Mouse (Mus musculus): ENCODE results near the gene Ddx49.

The Ddx49 gene

DNA sequence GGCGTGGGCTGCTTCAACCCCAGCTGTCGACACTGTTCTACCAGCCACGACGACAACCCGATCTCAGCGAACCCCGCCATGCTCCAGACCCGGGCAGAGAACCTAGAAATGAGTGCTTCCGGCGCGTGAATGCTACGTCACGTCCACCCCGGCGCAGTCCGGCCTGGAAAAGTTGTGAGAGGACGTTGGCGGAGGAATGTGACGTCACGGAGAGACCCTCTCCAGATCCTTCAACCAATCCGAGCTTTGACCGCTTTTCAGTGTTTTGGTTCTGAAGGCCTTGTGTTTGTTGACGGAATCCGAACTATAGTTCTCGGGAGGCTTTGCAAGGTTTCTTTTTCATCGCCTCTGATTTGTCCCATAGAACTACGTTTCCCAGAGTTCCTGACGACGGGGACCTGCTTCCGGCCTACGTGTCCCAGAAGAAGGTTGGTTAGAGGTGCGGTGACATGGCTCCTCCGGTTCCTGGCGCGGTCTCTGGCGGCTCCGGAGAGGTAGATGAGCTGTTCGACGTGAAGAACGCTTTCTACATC is at the start of gene Ddx49, which contains the start of gene Cope:
Gene Ddx49 (minus strand): TSS at position 132 of the 533 bp plus-strand sequence.
Gene Cope (plus strand): TSS at position 161 of the 533 bp plus-strand sequence.
- in situ Hi-C loops (cut with MboI, MseI), result no loop called here

DNA sequence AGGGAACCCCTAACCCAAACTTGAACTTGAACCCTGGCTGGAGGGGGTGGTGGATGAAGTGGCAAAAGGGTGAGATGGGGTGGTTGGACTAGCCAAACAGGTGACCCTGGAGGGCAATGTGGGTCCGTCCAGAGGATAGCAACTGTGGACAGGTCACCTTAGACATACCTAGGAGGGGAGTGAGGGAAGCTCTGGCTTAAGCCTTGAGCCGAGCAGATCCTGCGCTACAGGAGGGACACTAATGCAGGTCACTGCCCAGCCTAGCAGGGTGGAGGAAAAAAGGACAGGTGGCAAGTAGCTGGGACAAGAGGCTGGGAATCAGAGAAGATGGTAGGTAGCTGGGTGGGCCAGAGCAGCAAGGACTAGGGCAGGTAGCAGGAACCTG is 49.7 kb upstream of the Ddx49 start:
- in situ Hi-C loops (cut with MboI, MseI), result no loop called here

DNA sequence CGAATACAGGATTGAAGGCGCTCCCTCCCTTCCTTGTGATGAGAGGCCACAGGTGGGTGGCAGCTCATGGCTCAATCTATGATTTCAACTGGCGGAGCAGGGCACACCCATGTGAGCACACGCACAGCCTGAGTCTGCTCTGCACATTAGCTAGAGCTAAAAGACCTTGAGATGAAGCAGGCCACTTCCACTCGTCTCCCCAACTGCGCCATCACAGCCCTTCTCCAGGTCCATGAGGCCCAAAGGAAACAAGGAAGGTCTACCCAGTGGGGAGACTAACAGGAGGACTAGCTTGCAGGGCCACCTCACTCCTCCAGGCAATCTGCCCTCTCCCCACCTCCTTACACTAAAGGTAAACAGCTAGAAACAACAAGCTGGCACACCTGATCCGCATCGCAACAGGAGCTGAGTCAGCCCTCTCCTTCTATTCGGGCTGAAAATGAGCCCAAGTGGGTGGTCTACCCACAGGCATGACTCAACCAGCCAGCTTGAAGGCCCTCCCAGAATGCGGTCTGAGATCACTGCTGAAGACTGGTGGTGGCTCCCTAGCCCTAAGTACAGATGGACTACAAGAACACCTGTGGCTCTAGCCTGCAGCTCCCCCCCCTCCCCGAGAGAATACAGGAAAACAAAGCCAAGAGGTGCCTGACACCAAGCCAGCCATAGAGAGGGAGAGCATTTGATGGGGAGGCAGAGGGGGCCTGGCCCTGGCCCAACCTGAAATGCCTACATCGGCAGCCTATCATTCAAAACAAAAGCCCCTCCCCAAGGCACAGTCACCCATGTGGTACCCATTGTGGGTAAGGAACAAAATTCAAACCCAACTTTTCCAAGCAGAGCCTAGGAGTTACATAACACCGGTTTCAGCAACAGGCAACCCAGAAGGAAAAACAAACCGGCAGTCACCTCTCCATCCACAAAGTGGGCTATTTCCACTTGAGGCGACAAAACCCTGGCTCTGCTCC is 49.0 kb upstream of the Ddx49 start:
- in situ Hi-C loops (cut with MboI, MseI), result no loop called here

DNA sequence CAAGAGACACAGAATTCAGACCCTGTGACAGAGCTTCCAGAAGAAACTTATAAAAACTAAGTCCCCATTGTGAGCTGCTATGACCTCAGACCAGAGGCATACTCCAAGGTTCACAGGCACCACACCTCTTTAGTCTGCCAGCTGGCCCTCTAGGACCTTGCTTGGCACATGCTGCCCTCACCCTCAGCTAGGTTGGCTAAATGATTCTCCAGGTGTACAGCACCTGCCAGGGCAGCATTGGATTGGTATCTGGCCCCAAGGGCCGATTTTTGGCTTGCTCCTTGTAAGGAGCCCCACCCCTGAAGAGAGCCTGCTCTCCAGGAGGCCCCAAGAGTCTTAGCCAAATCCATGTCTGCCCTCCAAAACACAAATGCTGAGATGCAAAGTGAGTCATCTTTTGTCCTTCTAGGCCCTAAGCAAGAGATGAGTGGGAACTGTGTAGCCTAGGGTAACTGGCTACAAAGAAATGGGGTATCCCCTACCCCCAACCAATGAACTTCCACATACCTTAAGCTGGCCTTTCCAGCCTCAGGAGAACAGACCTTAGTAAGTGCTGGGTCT is 45.7 kb upstream of the Ddx49 start:
- in situ Hi-C loops (cut with MboI, MseI), result no loop called here

DNA sequence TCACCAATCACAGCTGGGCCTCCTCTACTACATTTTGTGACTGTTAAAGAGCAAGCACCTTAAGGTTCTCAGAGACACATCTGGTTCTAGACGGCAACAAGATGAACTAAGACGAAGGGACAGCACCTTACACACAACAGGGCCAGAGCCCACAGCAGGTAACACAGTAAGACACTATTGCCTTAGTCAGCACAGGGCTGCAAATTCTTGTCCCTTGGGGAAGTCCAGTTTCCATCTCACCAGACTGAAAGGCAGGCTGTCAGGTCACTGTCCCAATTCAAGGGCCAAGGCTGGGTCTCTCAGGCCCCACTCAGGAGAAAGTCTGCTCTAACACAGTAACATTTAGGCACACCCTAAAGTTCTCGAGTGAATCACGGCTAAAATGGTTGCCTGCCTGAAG is 45.2 kb upstream of the Ddx49 start:
- in situ Hi-C loops (cut with MboI, MseI), result no loop called here

DNA sequence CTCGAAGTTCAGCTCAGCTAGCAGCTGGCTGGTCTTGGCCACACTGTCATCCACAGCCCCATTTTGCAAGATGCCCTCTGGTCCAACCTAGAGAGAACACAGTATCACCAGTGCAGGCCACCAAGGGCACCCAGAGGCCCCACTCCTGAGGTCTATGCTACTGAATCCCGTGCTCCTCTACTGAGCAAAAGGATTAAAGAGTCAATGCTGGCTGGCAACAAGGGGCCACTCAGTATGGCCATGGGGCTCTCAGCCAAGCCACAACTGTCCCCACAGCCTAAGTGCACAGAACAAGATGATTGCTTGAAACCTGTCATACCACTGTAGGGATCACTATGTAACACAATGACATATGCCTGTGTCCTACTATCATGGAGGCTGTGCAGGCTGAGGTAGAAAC is 42.0 kb upstream of the Ddx49 start:
- in situ Hi-C loops (cut with MboI, MseI), result no loop called here

DNA sequence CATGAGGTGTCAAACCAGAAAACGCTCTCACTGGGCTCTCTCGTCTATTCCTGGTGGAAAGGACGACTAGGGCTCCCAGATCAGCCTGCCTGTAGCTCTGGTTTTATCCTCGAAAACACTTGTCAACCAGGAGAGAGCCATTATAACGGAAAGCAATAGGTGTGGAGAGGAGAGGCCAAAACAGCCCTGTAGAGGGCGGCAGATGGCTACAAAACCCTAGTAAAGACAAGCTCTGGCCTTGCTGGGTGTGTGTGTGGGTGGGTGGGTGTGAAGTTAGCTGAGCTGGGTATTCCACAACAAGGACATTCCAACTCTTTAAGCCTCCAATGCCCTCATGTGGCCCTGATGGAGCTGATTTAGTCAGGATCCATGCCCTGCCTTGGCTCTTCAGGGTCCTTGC is 41.4 kb upstream of the Ddx49 start:
- in situ Hi-C loops (cut with MboI, MseI), result no loop called here

DNA sequence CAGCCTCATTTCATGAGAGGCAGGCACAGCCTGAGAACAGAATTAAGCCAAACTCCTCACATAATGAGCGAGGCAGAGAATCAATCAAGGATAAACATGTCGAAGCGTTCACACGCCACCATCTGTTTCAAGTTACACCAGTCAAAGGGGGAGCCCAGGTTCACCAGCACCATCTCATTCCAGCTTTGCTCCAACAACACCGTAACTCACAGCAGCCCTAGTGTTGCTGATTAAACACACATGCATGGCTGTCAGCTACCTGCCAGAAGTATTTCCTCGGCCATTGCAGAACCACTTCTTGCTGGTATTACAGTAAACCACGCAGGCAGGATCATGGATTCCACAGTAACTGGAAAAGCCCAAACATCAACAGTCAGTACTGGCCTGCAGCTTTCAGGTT is 40.8 kb upstream of the Ddx49 start:
- in situ Hi-C loops (cut with MboI, MseI), result no loop called here

DNA sequence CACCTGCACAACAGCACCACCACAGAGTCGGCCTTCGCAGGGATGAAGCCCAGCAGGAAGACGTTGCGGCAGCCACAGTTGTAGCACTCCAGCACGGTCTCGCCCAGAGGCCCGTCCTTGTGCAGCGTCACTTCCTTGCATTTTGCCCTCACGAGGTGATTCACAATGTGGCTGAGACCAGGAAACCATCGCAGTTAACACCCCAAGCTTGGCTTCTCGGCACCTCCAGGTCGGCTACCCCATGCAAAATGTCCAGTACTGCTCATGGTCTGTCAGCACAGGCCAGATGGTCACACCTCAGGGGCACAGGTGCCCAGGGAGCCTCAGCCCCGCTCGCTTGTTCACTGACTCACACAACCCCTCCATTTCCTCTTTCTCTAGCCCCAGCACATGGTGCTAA is 39.7 kb upstream of the Ddx49 start:
- in situ Hi-C loops (cut with MboI, MseI), result no loop called here

DNA sequence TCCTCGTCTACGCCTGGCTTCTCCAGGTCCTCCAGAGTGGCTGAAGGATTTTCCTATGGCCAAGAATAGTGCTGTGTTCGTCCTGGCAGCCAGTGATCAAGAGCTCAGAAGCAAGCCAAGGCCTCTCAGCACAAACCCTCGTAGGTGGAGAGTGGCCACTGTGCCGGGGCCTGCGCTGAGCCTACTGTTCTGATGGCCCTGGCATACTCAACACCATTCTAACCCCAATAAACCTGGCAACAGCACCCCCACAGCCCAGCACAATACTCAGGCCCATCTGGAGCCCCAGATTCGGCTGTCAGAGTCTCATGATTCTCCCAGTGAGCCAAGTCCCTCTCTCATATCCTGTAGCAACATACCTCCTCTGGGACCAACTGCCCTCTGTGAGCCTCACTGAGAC is 38.4 kb upstream of the Ddx49 start:
- in situ Hi-C loops (cut with MboI, MseI), result no loop called here

DNA sequence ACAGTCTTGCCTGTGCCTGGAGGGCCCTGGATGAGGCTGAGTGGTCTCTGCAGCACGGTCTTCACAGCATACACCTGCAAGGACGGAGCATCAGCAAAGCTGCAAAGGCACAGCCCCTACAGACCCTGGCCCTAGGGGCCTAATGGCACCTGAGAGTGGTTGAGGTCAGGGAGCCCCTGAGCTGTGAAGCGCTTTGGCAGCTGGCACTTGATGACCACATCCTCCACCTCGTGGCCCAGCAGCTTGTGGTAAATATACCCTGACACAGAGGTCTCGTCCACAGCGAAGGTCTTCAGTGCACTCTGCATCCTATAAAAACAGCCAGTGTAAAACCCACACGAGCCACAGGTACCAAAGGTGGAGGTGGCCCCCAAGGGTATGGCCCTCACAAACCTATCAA is 36.6 kb upstream of the Ddx49 start:
- in situ Hi-C loops (cut with MboI, MseI), result no loop called here

DNA sequence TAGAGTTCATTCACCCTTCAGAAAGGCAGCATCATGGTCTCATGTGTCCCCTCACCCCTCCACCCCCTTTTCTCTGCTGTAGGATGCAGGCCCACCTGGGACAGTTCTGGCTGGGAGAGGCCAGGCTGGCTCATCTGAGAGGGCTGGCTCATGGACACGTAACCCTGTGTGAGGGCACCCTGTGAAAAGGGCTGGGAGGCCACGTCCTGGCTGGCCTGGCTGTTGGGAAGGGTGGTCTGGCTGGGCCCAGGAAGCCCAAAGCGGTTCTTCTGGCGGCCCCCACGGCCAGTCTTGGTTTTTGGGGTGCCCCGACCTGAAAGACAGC is 30.6 kb upstream of the Ddx49 start:
- in situ Hi-C loops (cut with MboI, MseI), result no loop called here

DNA sequence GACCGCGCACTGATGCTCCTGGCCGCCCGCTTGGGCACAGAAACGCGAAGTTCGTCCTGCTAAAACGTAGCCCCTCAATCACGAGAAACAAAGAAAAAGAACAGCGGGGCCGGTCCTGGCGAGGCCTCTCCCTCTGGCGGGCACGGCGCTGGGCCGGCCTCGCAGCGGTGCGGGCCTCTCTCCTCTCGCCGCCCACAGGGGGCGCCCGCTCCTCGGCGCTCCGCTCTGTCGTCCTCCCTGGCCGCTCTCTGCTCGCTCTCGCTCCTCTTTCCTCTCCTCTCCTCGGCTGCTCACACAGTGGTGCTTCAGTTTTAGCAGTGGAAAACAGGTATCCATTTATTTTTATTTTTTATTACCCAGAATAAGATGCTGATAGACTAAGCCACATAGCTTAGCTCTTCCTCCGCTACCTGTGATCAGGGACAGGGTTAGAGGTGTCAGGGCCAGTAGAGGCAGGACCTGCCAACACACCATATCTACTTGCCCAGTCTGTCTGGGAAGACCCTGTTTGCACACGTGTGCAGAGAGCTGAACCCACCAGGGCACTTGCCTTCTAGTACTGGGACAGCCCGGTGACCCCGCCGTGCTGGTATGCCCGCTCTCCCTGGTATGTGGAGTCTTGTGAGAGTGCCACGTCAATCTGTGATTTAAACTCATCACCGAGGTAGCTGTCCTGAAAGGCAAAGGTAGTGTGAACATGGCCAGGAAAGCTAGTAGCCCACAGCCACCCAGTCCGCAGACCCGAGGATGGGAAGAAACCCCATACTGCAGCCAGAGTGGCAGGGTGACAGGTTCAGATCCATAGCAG is 30.0 kb upstream of the Ddx49 start:
- in situ Hi-C loops (cut with MboI, MseI), result no loop called here

DNA sequence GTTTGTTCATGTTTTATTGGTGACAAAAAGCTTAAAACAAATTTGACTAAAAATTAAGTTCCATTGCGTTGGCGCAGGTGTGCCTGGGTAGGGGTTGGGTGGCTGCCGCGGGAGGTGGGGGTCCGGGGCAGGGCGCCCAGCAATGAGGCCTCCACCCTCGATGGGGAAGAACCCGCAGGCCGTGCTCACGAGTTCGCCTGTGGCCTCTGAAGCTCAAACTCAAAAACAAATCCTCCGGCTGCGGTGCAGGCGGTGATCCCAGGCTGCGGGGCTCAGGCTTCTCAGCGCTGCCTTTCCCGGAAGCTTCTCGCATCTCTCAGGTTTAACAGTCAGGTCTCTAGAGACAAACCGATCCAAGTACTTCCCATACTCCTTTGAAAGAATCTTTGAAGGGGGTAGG is 29.2 kb upstream of the Ddx49 start:
- in situ Hi-C loops (cut with MboI, MseI), result no loop called here

DNA sequence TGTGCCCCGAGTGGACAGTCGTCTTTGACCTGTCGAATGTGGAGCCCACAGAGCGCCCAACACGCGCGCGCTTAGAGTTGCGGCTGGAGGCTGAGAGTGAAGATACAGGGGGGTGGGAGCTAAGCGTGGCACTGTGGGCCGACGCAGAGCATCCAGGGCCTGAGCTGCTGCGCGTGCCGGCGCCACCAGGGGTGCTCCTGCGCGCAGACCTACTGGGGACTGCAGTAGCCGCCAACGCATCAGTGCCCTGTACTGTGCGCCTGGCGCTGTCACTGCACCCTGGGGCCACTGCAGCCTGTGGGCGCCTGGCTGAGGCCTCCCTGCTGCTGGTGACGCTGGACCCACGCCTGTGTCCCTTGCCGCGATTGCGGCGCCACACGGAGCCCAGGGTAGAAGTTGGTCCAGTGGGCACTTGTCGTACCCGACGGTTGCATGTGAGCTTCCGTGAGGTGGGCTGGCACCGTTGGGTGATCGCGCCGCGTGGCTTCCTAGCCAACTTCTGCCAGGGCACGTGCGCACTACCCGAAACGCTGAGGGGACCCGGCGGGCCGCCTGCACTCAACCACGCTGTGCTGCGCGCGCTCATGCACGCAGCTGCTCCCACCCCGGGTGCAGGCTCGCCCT is 28.6 kb upstream of the Ddx49 start:
- in situ Hi-C loops (cut with MboI, MseI), result no loop called here

DNA sequence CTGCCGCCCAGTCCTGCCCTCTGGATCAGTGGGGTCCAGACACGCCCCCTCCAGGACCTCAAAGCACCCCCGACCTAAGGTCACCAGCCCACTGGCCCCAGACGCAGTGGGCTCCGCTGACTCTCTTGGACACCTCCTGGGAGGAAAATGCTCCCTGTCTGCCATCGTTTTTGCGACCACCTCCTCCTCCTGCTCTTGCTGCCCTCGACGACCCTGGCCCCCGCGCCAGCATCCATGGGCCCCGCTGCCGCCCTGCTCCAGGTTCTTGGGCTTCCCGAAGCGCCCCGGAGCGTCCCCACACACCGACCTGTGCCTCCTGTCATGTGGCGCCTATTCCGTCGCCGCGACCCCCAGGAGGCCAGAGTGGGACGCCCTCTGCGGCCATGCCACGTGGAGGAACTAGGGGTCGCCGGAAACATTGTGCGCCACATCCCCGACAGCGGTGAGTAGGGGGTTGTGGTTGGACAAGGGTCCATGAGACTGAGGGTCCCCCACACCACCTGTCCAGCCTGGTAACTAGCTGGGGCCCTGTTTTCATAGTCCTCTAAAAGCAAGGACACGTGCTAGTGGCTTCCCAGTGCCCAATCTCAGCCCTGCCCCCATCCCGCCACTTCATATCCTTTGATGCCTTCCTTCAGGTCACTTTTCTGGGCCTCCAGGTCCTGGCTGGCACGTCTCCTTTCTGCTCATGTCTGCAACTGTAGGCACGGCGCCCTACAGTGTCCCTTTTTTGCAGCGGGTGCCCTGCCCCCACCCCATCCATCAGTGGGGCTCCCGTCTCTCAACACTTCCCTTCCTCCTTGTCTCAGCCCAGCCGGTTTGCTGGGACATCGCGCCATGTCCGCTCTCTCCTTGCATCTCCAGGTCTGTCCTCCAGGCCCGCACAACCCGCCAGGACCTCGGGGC is 27.8 kb upstream of the Ddx49 start:
- in situ Hi-C loops (cut with MboI, MseI), result no loop called here

DNA sequence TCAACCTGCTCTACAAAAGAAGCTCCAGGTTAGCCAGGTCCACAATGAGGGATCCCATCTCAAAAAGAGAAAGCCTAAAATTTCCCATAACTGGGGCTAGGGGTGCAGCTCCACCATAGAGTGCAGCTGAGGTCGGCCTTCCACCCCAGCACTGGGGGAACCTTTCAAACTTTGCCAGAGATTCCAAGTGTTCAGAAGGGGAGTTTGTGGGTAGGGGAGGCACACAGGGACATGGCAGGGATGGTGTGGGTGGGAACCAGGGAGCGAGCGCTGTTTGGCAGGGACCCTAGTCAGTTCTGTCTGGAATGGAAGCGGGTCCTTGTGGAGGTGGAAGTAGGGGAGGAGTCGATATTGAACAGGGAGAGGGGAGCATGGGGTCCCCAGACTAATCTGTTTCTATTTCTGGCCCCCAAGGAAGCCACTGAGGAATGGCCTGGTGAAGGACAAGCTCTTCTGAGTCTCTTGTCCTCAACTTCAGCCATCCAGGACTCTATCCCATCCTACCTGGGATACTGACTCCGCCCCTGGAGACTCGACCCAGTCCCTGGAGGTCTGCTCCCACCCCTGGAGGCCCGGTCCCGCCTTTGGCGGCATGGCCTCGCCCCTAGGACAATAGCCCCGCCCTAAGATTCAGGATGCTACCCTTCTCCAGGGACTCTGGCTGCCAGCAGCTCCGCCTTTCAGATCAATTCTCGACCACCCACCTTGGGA is 27.0 kb upstream of the Ddx49 start, which contains the start of gene Gdf1:
Gene Gdf1 (plus strand): TSS at position 694 of the 711 bp plus-strand sequence.
- in situ Hi-C loops (cut with MboI, MseI), result no loop called here

DNA sequence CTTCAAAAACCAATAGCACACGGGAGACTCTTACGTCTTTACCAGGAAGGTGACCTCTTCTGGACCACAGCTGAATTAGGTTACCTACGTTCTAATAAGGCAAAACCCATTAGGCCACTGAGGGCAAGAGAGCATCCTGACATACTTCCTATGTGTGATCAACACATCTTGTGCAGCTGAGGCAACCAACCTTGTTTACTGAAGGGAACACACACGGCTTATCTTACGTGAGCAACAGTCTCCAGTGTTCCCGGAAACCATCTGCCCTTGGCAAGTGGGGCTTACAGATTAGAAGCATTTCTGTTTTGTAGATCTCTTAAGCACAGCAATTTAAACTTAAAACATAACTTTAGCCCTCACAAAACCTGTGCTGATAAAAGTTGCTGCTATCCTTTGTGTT is 25.2 kb upstream of the Ddx49 start:
- in situ Hi-C loops (cut with MboI, MseI), result no loop called here

DNA sequence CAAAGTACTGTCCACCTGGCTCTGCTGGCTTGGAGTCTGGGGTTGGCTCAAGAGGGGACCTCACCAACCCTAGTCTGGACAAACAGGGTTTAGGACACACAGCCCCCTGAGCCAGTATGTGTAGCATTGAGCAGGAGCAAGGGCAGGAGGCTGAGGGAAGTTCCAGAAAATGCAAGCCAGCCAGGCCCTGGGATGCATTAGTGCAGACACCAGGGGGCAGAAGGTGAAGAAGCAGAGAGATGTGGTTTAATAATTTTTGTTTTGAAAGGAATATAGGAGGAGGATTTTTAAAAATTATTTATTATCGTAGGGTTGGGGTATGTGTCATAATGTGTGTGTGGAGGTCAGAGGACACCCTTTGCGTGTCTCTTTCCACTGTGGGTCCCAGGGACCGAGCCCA is 21.4 kb upstream of the Ddx49 start:
- in situ Hi-C loops (cut with MboI, MseI), result no loop called here

DNA sequence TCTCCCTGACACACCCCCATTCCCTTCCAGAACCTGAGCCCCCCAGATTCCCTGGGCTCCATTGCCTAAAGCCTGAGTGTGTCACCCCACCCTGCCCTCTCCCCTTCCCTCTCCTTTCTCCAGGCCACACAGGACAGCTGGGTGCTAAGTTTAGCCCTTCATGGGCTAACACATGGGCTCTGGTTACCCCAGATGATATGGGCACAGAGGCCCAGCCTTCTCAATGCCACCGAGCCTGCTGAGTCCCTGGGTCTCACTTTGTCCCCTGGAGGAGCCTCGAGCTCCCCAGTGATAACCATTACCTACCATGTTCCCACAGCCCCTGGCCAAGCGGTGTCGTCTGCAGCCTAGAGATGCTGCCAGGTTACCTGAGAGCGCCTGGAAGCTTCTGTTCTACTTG is 15.6 kb upstream of the Ddx49 start:
- in situ Hi-C loops (cut with MboI, MseI), result no loop called here
